Mouse (Mus musculus) ES-E14 (cell line): ENCODE data around the gene Pkhd1. TPM values are rescaled to one million over a fixed set of nuclear protein-coding genes. Genes with fewer than 3 reads are reported as not detected.
"Not testable (repeated sequence)": the region's sequence is repeated elsewhere in the genome, so short reads cannot be mapped to it uniquely, and the experiment has no call there.

ENCODE experiments used
- DNase-seq: peaks from one replicate; pipeline ENCODE4 v3.0.0-alpha.2; 2013; ENCODE audit warnings: low read depth, low spot score
- H3K27ac ChIP-seq: 2 replicates; pipeline ENCODE4 v1.5.1; 2012; ENCODE audit warnings: low read depth, mild to moderate bottlenecking, low read length, moderate library complexity, mixed read lengths; ENCODE audit not compliant: poor library complexity, insufficient read depth, severe bottlenecking
- H3K36me3 ChIP-seq: 2 replicates; pipeline ENCODE4 v1.6.1; 2012; ENCODE audit warnings: mild to moderate bottlenecking, low read length, moderate library complexity, mixed read lengths; ENCODE audit not compliant: control insufficient read depth, poor library complexity, insufficient read depth, severe bottlenecking
- H3K4me1 ChIP-seq, 2 experiments: fragments of 150-350 bp in 1 of 2; sonication (generic) in 1 of 2; 2 replicates each; pipeline ENCODE4 v1.6.1; 2012; ENCODE audit warnings: low read length in 2 of 2, mild to moderate bottlenecking in 1 of 2, mixed read lengths in 1 of 2; ENCODE audit not compliant: control insufficient read depth in 2 of 2, insufficient read depth in 2 of 2, poor library complexity in 1 of 2
- H3K4me3 ChIP-seq, 2 experiments: fragments of 150-350 bp in 1 of 2; sonication (generic) in 1 of 2; 2 replicates each; pipeline ENCODE4 v1.5.1; 2012; ENCODE audit warnings: low read length in 2 of 2, low read depth in 1 of 2, mild to moderate bottlenecking in 1 of 2, mixed read lengths in 1 of 2; ENCODE audit not compliant: insufficient read depth in 1 of 2, poor library complexity in 1 of 2, severe bottlenecking in 1 of 2
- H3K9ac ChIP-seq: 2 replicates; pipeline ENCODE4 v1.6.1; 2012; ENCODE audit warnings: low read depth, mild to moderate bottlenecking, low read length, mixed read lengths; ENCODE audit not compliant: poor library complexity, insufficient read depth, severe bottlenecking
- H3K9me3 ChIP-seq: fragments of 150-350 bp; sonication (generic); 2 replicates; pipeline ENCODE4 v1.6.1; 2012; ENCODE audit warnings: low read depth, mild to moderate bottlenecking, low read length; ENCODE audit not compliant: control insufficient read depth, insufficient read depth
- CHD2 ChIP-seq: IDR thresholded peaks from 2 replicates; pipeline ENCODE4 v1.6.1; 2014; ENCODE audit warnings: mild to moderate bottlenecking, low read depth, low read length, inconsistent platforms
- HCFC1 ChIP-seq: IDR thresholded peaks from 2 replicates; pipeline ENCODE4 v1.6.1; 2012; ENCODE audit warnings: low read length, inconsistent platforms, borderline replicate concordance; ENCODE audit not compliant: insufficient read depth
- MAFK ChIP-seq: IDR thresholded peaks from 2 replicates; pipeline ENCODE4 v1.6.1; 2014; ENCODE audit warnings: mild to moderate bottlenecking, low read depth, low read length, inconsistent platforms; ENCODE audit not compliant: insufficient read depth
- ZC3H11A ChIP-seq: IDR thresholded peaks from 2 replicates; pipeline ENCODE4 v1.6.1; 2012; ENCODE audit warnings: low read depth, mild to moderate bottlenecking, inconsistent platforms, low read length, borderline replicate concordance
- ZNF384 ChIP-seq: IDR thresholded peaks from 2 replicates; pipeline ENCODE4 v1.6.1; 2012; ENCODE audit warnings: low read depth, low read length, inconsistent platforms
- in situ Hi-C, 2 experiments: fragments of 600-800 bp; cut with MboI; formaldehyde crosslinking; loops; one replicate each; pipeline ENCODE4 v1.15.1; 2025; ENCODE audit warnings: low sequenced_read_pairs in 2 of 2, inconsistent platforms in 1 of 2; ENCODE audit not compliant: unreplicated experiment in 2 of 2
- total RNA-seq: library from RNA; depleted of rRNA; stranded (reverse); fragments of 300-350 nt; gene quantifications from 2 replicates; pipeline ENCODE4 v1.2.3, GENCODE M21; 2012

Pkhd1 gene
- total RNA-seq, 1 experiment, result 2.0 TPM

DNA sequence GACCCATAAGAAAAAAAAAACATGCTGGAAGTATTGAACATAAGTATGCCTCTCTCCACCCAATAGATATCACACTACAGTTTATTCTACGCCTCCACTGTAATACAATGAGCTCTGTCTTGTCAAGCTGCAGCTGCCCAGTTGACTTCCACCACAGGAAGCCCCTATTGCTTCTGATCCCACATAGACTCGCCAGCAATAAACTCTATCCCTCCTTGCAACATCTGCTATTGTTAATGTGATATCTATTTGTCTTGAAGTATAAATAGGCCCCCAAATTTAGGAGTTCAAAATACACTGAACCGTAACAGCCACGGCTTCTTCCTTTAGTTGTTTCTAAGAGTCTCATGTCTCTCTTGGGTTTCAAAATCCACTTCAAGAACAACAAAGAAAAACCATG is 446.7 kb downstream of the Pkhd1 start:
- Histone ChIP-seq H3K36me3 (no peaks in the 10 kb centered on the region), H3K27ac (no peak overlapping the region), H3K9ac (no peak overlapping the region), H3K4me3 (no peak overlapping the region), H3K9me3 (no peaks in the 10 kb centered on the region), H3K4me1 (no peaks in the 10 kb centered on the region)
- DNase-seq, result no peak
- in situ Hi-C loops, result no loop called here
- TF ChIP-seq HCFC1 (no peak), MAFK (no peak), ZC3H11A (no peak), ZNF384 (no peak), CHD2 (no peak)

- H3K27ac ChIP-seq, H3K4me3 ChIP-seq, H3K9me3 ChIP-seq, H3K9ac ChIP-seq, H3K36me3 ChIP-seq, in situ Hi-C loops, DNase-seq, H3K4me1 ChIP-seq: not testable (repeated sequence)
These were observed 467.2 kb downstream of the Pkhd1 start for GRCm38 (mm10) chr1:20150627-20151026.

DNA sequence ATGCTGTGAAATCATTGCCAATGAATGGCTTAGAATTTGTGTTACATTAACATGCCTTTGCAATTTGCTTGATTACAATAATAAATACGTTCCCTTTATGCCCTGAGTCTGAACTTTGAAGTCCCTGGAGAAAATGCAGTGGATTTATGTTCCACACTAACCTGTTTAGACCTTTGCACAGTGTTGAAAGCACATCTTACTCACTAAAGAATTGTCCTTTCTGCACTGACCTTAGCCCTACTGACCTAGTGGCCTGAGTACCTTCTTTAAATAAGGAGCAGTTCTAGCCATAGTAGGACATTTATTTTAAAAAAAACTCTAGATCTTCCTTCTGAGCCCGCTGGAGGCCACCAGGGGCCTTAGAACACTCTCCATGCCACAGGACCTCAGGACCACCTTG is 467.8 kb downstream of the Pkhd1 start:
- TF ChIP-seq ZNF384 (no peak), ZC3H11A (no peak), HCFC1 (no peak)
- Histone ChIP-seq H3K4me3 (no peak overlapping the region), H3K36me3 (no peaks in the 10 kb centered on the region), H3K4me1 (no peaks in the 10 kb centered on the region), H3K9ac (no peak overlapping the region), H3K27ac (no peak overlapping the region), H3K9me3 (no peaks in the 10 kb centered on the region)
- DNase-seq, result no peak
- in situ Hi-C loops, result no loop called here

GRCm38 (mm10) chr1:20136205-20136604 is 481.7 kb downstream of the Pkhd1 start:
- no peak overlapping the region for H3K4me3 ChIP-seq

DNA sequence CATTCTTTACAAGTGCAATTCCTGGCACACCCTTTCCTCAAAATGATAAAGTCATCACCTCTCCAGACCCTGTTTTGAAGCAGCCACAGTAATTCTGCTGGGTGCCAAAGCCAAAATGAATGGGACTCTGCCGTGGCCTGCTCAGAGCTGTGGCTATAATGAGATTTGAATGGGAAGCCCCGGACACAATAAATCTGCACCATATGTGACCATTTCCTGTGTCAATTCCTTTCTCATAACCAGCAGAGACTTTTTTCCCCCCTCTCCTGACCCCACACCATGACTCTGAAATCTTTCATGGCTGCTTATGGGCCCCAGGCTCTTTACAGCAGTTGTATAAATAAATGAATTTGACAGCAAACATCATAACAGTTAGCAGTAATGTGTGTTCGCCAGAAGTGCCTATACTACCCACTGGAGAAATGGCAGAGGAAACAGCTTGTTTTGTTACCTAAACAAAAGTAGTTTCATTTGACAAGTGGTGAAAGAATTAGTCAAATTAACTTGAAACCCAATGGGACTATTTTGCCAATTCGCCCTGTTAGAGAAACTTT is 482.7 kb downstream of the Pkhd1 start:
- DNase-seq, result no peak
- H3K9me3 ChIP-seq, result no peaks in the 10 kb centered on the region
- no peaks in the 10 kb centered on the region for H3K4me1 ChIP-seq
- in situ Hi-C loops, result no loop called here
- no peak overlapping the region for H3K4me3 ChIP-seq
- no peak for TF ChIP-seq MAFK
- H3K27ac ChIP-seq, result no peak overlapping the region
- H3K9ac ChIP-seq, result no peak overlapping the region
- H3K36me3 ChIP-seq, result no peaks in the 10 kb centered on the region

More at GRCm38 (mm10) chr1:20136205-20136604, 481.7 kb downstream of the Pkhd1 start:
- Histone ChIP-seq H3K9ac (no peak overlapping the region), H3K36me3 (no peaks in the 10 kb centered on the region), H3K27ac (no peak overlapping the region), H3K9me3 (no peaks in the 10 kb centered on the region), H3K4me1 (no peaks in the 10 kb centered on the region)
- TF ChIP-seq ZNF384 (no peak), HCFC1 (no peak), CHD2 (no peak)
- in situ Hi-C loops, result no loop called here
- DNase-seq, result no peak
